Mouse (Mus musculus): ENCODE measurements around the gene Hcrtr1. TPM values are rescaled to one million over a fixed set of nuclear protein-coding genes. Genes with fewer than 3 reads are reported as not detected.

Gene Hcrtr1
- polyA plus RNA-seq, 1 experiment from 2014 or later: 6.6 TPM

DNA sequence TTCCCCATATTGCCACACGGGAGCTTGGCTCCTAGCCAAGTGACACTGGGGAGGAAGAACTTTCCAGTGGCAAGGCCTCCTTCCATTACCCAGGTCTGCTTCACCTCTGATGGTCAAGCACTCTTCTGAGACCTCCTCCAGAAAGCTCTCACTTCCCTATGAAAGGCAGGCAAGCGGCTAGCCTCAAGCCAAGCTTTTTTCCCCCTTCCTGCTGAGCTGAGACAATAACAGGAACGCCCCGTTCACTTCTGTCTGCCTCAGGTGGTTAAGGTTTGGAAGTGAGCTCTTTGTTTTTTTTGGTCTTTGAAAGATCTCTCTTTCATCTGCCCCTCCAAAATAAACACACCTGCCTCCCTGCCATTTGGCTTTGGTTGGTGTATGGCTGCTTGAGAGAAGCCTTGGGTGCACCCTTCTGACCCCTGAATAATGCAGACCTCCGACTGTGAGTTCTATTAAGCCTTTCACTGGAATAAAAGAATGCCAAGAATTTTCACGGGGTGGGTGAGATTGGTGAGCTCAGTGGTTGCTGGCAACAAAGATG is 37.0 kb downstream of the Hcrtr1 start, which contains the start of gene Pef1:
TSS of gene Pef1 (plus strand) at position 448 of the 541 bp plus-strand sequence.
- Histone ChIP-seq H3K4me2 (ENCODE audit: low read length) (no peak within 1 kb of the TSS), H3K27me3 (ENCODE audit: control insufficient read depth, insufficient read depth, low read depth, low read length) (no peaks in the 10 kb centered on the region), H3K9ac (ENCODE audit: low read depth, low read length) (no peak within 1 kb of the TSS), H3K9me3 (replicated peaks; ENCODE audit: control insufficient read depth, low read length, poor library complexity, severe bottlenecking) (no peaks in the 10 kb centered on the region), H3K4me3 (ENCODE audit: low read depth, low read length) (no peak within 1 kb of the TSS), H3K4me1 (ENCODE audit: control insufficient read depth, insufficient read depth, low read length) (peaks cover 3% of the 10 kb centered on the region; the same call in 1 of the 2 replicates), H3K36me3 (ENCODE audit: control insufficient read depth, insufficient read depth, low read length) (no peaks in the 10 kb centered on the region), H3K27ac (ENCODE audit: low read length) (no peak within 1 kb of the TSS)
- WGBS: 3% methylated on average over 6 of the region's 6 CpGs
- no peak for ATAC-seq

DNA sequence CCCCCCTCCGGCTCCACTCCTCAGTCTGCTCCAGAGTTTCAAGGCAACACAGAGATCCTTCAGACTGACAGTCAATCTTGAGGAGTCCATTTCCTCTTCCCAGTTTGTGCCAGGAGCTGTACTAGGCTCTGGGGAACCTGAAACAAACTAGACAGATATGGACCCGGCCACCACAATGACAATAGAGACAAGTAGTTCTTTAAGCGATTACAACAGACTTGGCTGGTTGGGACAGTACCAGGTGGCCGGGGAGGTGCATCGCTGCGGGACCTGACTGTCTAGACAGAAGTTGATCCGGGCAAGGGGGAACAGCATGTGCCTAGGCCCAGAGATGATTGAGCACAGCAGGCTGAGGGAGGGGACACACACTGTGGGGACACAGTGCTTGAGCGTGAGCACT is 38.0 kb downstream of the Hcrtr1 start:
- no peak for ATAC-seq
- Histone ChIP-seq H3K4me3 (ENCODE audit: low read depth, low read length) (no peak overlapping the region), H3K9me3 (replicated peaks; ENCODE audit: control insufficient read depth, low read length, poor library complexity, severe bottlenecking) (no peaks in the 10 kb centered on the region), H3K4me1 (ENCODE audit: control insufficient read depth, insufficient read depth, low read length) (no peaks in the 10 kb centered on the region; the same call in 1 of the 2 replicates), H3K4me2 (ENCODE audit: low read length) (no peak overlapping the region), H3K36me3 (ENCODE audit: control insufficient read depth, insufficient read depth, low read length) (no peaks in the 10 kb centered on the region), H3K9ac (ENCODE audit: low read depth, low read length) (no peak overlapping the region), H3K27me3 (ENCODE audit: control insufficient read depth, insufficient read depth, low read depth, low read length) (no peaks in the 10 kb centered on the region), H3K27ac (ENCODE audit: low read length) (no peak overlapping the region)
- 26% methylated on average over 8 of the region's 8 CpGs for WGBS

DNA sequence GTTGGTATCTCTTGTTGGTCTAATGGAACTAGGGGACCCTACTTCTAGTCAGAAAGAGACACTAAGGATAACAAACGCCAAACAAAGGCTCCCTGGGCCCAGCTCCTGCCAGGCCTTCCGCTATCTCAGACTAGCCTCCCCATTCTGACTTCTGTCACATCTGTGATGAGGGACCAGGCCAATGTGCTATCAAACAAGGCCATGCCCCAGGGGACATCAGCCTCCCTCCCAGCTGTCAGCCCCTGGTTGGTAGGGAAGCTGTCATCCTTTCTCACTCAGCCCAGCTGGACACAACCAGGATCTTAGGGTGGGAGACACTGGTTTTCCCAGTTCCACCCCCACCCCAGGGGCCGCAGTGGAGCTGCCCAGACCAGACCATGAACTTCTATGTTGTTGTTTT is 44.0 kb downstream of the Hcrtr1 start:
- Histone ChIP-seq H3K4me1 (ENCODE audit: control insufficient read depth, insufficient read depth, low read length) (no peaks in the 10 kb centered on the region), H3K9ac (ENCODE audit: low read depth, low read length) (no peak overlapping the region), H3K27ac (ENCODE audit: low read length) (no peak overlapping the region), H3K27me3 (ENCODE audit: control insufficient read depth, insufficient read depth, low read depth, low read length) (no peaks in the 10 kb centered on the region), H3K4me2 (ENCODE audit: low read length) (no peak overlapping the region), H3K9me3 (replicated peaks; ENCODE audit: control insufficient read depth, low read length, poor library complexity, severe bottlenecking) (no peaks in the 10 kb centered on the region), H3K4me3 (ENCODE audit: low read depth, low read length) (no peak overlapping the region), H3K36me3 (ENCODE audit: control insufficient read depth, insufficient read depth, low read length) (no peaks in the 10 kb centered on the region)
- 32% methylated on average over 3 of the region's 3 CpGs for WGBS
- no peak for ATAC-seq

DNA sequence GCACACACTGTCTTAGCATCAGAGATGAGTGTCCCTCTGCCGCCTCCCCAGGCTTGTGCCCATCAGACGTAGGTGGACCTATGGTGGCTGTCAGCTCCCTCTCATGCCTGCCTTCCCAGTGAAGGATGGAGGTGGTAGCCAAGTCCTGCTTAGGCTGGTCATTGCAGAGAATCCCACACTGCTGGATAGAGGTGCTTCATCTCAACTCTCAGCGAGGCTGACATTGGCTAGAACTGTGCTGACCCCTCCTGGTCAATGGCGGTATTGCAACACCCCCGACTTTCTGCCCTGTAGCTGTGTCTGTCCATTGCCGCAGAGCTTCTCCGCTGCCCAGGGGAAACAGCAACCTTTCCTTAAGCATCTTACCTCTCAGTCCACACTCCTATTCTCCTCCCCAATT is 51.9 kb downstream of the Hcrtr1 start:
- Histone ChIP-seq H3K4me1 (ENCODE audit: control insufficient read depth, insufficient read depth, low read length) (peaks cover 2% of the 10 kb centered on the region; the same call in 1 of the 2 replicates), H3K27ac (ENCODE audit: low read length) (no peak overlapping the region), H3K36me3 (ENCODE audit: control insufficient read depth, insufficient read depth, low read length) (no peaks in the 10 kb centered on the region), H3K4me3 (ENCODE audit: low read depth, low read length) (no peak overlapping the region), H3K4me2 (ENCODE audit: low read length) (no peak overlapping the region), H3K9me3 (replicated peaks; ENCODE audit: control insufficient read depth, low read length, poor library complexity, severe bottlenecking) (no peaks in the 10 kb centered on the region), H3K27me3 (ENCODE audit: control insufficient read depth, insufficient read depth, low read depth, low read length) (no peaks in the 10 kb centered on the region), H3K9ac (ENCODE audit: low read depth, low read length) (no peak overlapping the region)
- ATAC-seq: peak; percentile 57; the same call in 1 of the 2 replicates
- WGBS: 13% methylated on average over 7 of the region's 7 CpGs

DNA sequence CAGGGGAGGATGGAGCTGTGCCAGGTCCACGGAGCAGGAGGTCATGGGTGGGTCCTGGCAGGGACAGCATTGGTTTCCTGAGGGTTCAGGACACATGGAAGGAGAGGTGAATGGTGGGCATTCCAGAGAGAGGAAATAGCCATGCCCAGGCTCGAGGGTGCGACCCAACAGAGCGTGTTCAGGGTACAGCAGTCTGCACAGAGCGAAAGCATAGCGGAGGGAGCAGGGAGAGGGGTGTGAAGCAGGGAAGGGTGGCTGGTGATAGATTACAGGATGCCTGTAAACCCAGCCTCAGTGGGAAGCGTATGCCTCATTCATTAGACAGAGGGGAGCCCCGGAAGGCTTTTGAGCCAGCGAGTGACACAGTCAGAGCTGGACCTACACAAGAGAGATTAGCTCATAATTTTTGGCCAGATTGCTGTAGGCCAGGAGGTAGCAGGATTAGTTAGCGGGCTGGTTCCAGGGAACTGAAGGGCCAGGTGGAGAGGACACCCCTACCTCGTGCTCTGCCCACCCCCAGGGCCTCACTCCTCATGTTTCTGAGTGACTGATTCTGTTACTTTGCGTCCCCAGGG is 53.8 kb downstream of the Hcrtr1 start:
- Histone ChIP-seq H3K9me3 (replicated peaks; ENCODE audit: control insufficient read depth, low read length, poor library complexity, severe bottlenecking) (no peaks in the 10 kb centered on the region), H3K9ac (ENCODE audit: low read depth, low read length) (no peak overlapping the region), H3K27me3 (ENCODE audit: control insufficient read depth, insufficient read depth, low read depth, low read length) (no peaks in the 10 kb centered on the region), H3K4me2 (ENCODE audit: low read length) (no peak overlapping the region), H3K4me3 (ENCODE audit: low read depth, low read length) (no peak overlapping the region), H3K27ac (ENCODE audit: low read length) (no peak overlapping the region), H3K4me1 (ENCODE audit: control insufficient read depth, insufficient read depth, low read length) (peaks cover 3% of the 10 kb centered on the region; the same call in 1 of the 2 replicates), H3K36me3 (ENCODE audit: control insufficient read depth, insufficient read depth, low read length) (no peaks in the 10 kb centered on the region)
- ATAC-seq: no peak
- 70% methylated on average over 12 of the region's 12 CpGs for WGBS

DNA sequence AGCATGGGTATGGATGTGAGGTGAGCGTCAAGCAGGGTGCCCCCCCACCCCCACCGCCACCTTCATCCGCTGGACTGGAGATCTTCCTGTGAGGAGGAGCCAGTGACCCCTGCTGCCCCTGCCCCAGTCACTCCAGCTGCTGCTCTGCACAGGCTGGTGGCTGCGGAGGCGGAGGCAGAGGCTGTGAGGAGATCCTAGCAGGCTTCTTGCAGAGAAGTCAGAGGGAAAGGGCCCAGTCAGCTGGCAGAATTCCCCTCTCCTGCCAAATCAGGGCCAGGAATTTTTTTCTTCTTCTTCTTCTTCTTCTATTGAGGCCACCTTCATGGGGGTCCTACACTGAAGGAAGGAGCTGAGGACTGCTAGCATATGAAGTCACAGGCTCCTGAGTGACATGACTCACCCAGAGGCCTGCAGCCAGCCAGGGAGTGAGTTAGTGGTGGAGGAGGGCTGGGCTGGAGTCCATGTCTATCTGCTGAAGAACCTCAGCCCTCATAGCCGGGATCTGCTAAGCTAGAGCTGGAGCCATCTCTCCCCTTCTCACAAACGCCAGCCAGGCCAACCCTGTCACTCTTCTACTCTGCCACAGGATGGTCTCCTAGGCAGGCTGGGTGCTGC is 54.7 kb downstream of the Hcrtr1 start:
- peaks cover 3% of the 10 kb centered on the region; the same call in 1 of the 2 replicates for H3K4me1 ChIP-seq (ENCODE audit: control insufficient read depth, insufficient read depth, low read length)
- H3K27ac ChIP-seq (ENCODE audit: low read length): no peak overlapping the region
- H3K27me3 ChIP-seq (ENCODE audit: control insufficient read depth, insufficient read depth, low read depth, low read length): no peaks in the 10 kb centered on the region
- no peak overlapping the region for H3K4me3 ChIP-seq (ENCODE audit: low read depth, low read length)
- H3K9me3 ChIP-seq (replicated peaks; ENCODE audit: control insufficient read depth, low read length, poor library complexity, severe bottlenecking): no peaks in the 10 kb centered on the region
- ATAC-seq: no peak
- H3K36me3 ChIP-seq (ENCODE audit: control insufficient read depth, insufficient read depth, low read length): no peaks in the 10 kb centered on the region
- 47% methylated on average over 7 of the region's 7 CpGs for WGBS
- no peak overlapping the region for H3K4me2 ChIP-seq (ENCODE audit: low read length)
- no peak overlapping the region for H3K9ac ChIP-seq (ENCODE audit: low read depth, low read length)

DNA sequence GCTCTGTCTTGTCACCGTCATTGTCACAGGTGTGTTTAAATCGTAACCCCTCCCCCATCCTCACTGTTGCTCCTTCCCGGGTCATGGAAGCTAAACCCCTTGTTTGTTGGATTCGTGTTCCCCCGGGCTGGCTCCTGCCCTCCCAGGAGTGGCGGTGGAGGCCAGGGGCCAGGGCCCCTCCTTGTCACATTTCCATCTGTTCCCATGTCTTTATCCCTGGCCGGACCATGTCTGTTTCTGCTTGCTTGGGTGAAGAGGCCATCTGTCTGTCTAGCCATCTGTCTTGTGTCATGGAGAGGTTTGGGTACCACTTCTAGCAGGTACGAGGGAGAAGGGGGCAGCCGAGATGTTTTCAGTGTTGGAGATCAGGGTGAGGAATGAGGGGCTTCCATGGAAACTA is 56.9 kb downstream of the Hcrtr1 start:
- Histone ChIP-seq H3K4me2 (ENCODE audit: low read length) (no peak overlapping the region), H3K27me3 (ENCODE audit: control insufficient read depth, insufficient read depth, low read depth, low read length) (no peaks in the 10 kb centered on the region), H3K4me1 (ENCODE audit: control insufficient read depth, insufficient read depth, low read length) (peaks cover 4% of the 10 kb centered on the region; the same call in 1 of the 2 replicates), H3K36me3 (ENCODE audit: control insufficient read depth, insufficient read depth, low read length) (no peaks in the 10 kb centered on the region), H3K9ac (ENCODE audit: low read depth, low read length) (no peak overlapping the region), H3K9me3 (replicated peaks; ENCODE audit: control insufficient read depth, low read length, poor library complexity, severe bottlenecking) (no peaks in the 10 kb centered on the region), H3K4me3 (ENCODE audit: low read depth, low read length) (no peak overlapping the region), H3K27ac (ENCODE audit: low read length) (no peak overlapping the region; the same call in 1 of the 2 replicates)
- 42% methylated on average over 9 of the region's 9 CpGs for WGBS
- ATAC-seq: no peak

DNA sequence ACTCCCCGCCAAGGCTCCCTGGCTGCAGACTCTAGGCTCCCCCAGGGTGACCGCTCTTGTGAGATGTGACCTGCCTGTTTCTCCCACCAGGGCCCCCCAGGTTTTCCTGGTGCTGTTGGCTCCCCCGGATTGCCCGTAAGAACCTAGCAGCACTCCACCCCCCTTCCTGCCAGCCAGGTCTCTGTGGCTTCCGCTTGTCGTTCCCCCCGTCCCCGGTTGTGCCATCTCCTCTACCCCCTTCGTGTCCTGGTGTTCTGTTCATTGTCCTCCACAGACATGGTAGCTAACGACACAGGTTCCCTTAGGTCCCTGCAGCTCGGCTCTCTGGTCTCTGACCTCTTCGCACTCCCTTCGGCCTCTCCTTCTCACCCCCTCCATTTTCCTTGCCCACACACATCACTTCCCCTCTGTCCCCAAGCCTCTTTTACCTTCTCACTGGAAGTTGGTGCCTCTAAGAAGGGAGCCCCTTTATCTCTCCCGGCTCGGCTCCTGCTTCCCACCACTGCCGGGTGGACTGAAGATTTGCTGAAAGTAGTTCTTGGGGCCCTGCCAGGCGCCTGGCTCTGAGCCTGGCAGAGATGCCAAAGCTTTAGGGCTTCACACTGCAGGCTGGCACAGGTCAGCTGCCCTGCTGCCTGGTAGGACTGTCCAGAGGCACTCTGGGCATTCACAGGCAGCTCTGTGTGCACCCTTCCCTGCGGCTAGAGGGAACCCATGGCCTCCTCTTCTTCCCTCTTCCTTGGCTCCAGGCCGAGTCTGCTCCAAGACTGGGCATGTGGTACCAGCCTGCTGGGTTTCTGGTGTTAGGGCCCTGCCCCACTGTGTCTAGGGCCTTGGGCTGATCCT is 57.6 kb downstream of the Hcrtr1 start:
- 0 out of 2 replicates have a peak overlapping the region, but pooled peaks have one; percentile 35 for H3K27ac ChIP-seq (ENCODE audit: low read length)
- WGBS: 75% methylated on average over 19 of the region's 19 CpGs
- H3K4me2 ChIP-seq (ENCODE audit: low read length): no peak overlapping the region
- H3K27me3 ChIP-seq (ENCODE audit: control insufficient read depth, insufficient read depth, low read depth, low read length): no peaks in the 10 kb centered on the region
- peak; percentile 80 for ATAC-seq
- no peaks in the 10 kb centered on the region for H3K9me3 ChIP-seq (replicated peaks; ENCODE audit: control insufficient read depth, low read length, poor library complexity, severe bottlenecking)
- peaks cover 6% of the 10 kb centered on the region; the same call in 1 of the 2 replicates for H3K4me1 ChIP-seq (ENCODE audit: control insufficient read depth, insufficient read depth, low read length)
- no peaks in the 10 kb centered on the region for H3K36me3 ChIP-seq (ENCODE audit: control insufficient read depth, insufficient read depth, low read length)
- H3K4me3 ChIP-seq (ENCODE audit: low read depth, low read length): no peak overlapping the region
- H3K9ac ChIP-seq (ENCODE audit: low read depth, low read length): no peak overlapping the region
